Mouse (Mus musculus): ENCODE results near the gene Mrpl11.
"Not testable (repeated sequence)": the region's sequence is repeated elsewhere in the genome, so short reads cannot be mapped to it uniquely, and the experiment has no call there.

The Mrpl11 gene

DNA sequence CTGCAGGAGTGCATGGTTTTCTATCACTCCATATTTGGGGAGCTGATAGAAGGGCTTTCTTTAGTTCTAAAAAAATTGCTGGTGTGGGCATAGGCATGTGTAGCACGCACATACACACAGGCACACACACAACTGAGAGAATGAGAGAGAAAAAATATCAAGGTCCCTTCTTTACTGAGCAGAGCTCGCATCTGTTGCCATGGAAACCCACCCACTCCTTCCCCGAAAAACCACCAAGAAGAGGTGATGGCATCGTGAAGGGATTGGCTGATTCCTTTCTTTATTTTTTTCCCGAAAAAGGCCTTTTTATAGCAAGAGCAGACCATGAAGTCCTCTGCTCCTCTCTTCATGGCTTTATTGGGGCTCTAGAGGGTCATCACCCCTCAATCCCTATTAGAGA lies 32.1 kb downstream of the Mrpl11 start:
- no peak for DNase-seq

DNA sequence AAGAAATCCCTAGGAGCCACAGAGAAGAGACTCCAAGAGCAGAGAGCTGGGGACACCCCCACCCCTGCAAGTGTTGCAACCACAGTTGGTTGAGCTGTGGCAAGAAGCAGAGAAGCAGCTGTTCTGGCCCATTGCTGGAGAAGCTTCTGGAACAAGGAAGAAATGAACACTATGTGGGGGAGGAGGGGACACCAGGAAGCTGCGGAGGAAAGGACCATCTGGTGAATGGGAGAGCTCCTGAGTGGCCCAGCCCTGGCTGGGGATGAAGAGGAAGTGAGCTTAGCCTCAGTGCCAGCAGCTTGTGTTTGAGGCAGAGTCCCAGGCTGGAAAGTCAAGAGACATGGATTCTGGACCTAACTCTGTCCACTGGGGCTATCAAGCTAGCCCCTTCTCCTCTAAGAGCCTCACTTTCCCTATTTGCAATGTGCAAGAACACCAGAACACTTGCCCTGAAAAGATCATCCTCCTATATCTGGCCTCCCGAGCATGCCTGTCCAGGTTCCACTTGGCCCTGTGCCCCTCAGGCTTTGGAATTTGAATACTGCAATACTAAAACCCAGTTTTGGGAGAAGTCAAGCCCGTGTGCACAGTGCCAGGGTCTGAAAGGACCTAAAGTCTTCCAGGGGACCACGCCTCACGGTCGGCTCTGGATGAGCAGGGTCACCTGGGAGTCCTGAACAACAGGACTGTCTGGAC lies 37.6 kb downstream of the Mrpl11 start:
- no peak for DNase-seq

DNA sequence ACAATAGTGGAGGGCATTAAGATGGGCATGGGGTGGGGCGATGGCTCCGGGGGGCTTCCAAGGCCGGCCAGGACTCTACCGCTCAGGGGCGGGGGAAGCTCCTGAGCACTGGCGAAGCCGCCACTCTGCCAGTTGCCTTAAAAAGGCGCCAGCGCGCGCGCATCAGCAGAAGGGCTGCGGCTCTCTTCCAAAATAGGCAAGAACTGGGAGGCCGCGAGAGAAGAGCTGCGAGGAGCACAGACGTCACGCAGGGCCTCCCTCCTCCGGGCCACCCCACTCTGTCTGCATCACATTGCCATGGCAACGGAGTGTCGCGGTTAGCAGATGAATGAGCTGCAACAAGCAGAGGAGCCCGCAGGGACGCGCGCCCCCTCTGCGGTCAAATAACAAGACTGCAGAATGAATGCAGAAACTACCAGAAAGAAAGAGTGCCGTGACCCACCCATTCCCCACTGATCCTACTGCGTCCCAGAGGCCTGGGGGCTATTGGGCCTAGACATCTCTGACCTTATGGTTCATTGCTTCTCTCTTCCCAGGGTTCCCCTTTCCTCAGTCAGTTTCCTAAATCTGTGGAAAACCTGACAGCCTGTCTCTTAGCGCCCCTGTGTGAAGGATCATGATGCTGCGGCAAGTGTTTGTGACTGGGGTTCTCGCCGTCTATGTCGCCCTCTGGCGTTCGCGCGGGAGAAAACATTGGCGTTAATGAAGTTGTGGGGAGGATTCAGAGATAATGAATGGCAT lies 39.9 kb downstream of the Mrpl11 start:
- DNase-seq, result peak; percentile 72 to 86

DNA sequence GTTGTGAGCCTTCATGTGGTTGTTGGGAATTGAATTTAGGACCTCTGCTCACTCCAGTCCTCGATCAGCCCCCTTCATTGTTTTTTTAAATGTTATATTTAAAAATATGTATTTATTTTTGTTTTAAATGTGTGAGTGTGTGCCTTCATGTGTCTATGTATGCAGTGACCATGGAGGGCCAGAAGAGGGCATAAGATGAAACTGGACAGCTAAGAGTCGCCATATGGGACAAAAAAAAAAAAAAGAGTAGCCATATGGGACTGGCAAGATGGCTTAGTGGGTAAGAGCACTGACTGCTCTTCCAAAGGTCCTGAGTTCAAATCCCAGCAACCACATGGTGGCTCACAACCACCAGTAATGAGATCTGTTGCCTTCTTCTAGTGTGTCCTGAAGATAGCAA lies 41.7 kb downstream of the Mrpl11 start:
- not testable (repeated sequence) for DNase-seq

DNA sequence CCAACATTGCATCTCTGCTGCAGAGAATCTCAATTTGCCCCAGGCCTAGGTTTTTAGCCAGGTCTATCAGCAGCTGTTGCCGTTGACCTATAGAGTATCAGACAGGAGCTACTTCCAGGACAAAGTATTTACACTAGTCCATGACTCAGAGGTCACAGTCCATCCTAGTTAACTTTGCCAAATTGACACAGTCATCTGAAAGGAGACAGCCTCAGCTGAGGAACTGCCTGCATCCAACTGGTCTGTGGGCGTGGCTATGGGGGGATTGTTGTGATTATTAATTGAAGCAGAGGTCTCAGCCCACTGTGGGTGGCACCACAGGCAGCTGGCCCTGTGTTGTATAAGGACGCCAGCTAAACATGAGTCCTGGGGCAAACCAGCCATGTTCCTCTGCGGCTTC lies 43.0 kb downstream of the Mrpl11 start:
- no peak for DNase-seq

DNA sequence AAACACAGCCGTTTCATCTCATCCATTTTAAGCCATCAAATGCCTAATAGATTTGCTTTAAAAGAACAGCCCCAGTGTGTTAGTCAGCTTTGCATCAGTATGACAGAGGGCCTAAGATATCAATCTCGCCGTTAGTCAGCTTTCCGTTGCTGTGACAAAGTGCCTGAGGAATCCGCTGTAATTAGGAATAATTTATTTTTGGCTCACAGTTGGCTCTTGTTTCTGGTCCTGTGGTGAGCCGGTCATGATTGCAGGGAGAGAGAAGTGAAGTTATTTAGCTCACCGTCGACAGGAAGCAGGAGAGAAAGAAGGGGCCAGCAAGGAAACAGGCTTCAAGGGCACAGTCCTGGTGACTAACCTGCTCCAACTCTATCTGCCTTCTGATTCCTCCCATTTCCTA lies 51.2 kb downstream of the Mrpl11 start:
- no peak for DNase-seq

DNA sequence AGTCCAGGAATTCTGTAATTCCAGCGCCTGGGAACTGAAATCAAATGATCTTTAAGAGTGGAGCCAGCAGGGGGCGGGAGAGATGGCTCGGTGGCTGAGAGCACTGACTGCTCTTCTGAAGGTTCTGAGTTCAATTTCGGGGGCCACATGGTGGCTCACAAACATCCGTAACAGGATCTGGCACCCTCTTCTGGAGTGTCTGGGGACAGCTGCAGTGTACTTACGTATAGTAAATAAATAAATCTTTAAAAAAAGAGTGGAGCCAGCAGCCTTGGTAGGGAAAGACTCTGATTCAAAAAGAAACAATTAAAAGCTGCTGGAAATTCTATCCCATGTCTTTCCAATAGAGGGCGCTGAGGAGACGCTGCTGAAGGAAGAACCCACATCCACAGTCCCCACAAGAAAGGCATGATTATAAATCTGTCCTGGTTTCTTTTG lies 53.0 kb downstream of the Mrpl11 start:
- no peak for DNase-seq

DNA sequence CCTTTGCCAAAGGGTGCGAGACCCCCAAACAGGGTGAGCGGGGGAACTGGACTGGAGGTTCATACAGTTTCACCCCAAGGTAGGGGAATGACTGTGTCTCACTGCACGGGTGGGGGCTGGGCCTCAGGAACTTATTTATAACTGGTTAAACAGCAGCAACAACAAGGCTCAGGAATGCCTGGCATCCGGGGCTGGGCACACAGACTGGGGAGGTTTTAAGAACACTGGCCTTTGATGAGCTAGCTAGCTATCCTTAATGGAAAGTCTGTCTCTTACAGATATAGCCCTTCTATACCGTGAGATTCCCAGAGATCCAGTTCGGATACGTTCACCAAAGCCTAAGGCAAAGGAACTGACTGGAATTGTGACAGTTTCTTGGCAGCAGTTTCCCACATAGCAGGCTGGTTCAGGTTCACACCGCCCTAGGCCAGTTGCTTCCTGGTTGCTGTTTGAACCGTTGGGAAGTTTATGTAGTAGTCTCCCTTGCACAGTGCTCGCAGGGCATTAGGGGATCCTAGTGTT lies 54.3 kb downstream of the Mrpl11 start:
- DNase-seq, result no peak

Data from thymus, postnatal 36 days (tissue).